22 mouse cellular contexts compared by ENCODE assay signal in genomic region chr10:35235260-35235659, GRCm38 (mm10).
DNase-seq lines count a peak whose midpoint lies in the region; ATAC-seq and TF ChIP-seq lines count a peak whose summit lies in the region.
"Had no signal": no experiment of that assay in that cellular context is flagged by ENCODE, and none has a peak within 500 bp of the region (broad histone marks: within the 10 kb centered on the region; RNA-seq: fewer than 3 reads in every experiment).

No protein-coding gene starts in this region.

- no peak overlapping the region for H3K9ac ChIP-seq in stomach, postnatal 0 days (ENCODE audit: low read length)
- H3K9ac ChIP-seq: embryonic facial prominence, embryonic 12.5 days; forebrain, embryonic 13.5 days; forebrain, embryonic 15.5 days; forebrain, postnatal 0 days had no signal

- TF ChIP-seq EP300 in stomach, postnatal 0 days (optimal IDR thresholded peaks at IDR 0.05): no peak

- H3K4me1 ChIP-seq in stomach, postnatal 0 days (replicated peaks; ENCODE audit: control insufficient read depth, insufficient read depth): no peaks in the 10 kb centered on the region
- H3K4me1 ChIP-seq: embryonic facial prominence, embryonic 12.5 days; forebrain, embryonic 13.5 days; forebrain, embryonic 15.5 days had no signal

- no peak for TF ChIP-seq CTCF in stomach, postnatal 0 days (IDR thresholded peaks at IDR 0.05; ENCODE audit: low read depth)

- H3K4me2 ChIP-seq in stomach, postnatal 0 days (replicated peaks; ENCODE audit: low read depth): no peak overlapping the region
- H3K4me2 ChIP-seq: embryonic facial prominence, embryonic 12.5 days; forebrain, embryonic 13.5 days; forebrain, embryonic 15.5 days had no signal

- no peaks in the 10 kb centered on the region for H3K27me3 ChIP-seq in stomach, postnatal 0 days (ENCODE audit: control insufficient read depth, insufficient read depth, low read length)
- H3K27me3 ChIP-seq: CH12.LX; embryonic facial prominence, embryonic 12.5 days; forebrain, embryonic 13.5 days; forebrain, embryonic 15.5 days; Patski had no signal

- H3K36me3 ChIP-seq in stomach, postnatal 0 days (ENCODE audit: control insufficient read depth, insufficient read depth, low read length): no peaks in the 10 kb centered on the region
- H3K36me3 ChIP-seq: embryonic facial prominence, embryonic 10.5 days; embryonic facial prominence, embryonic 12.5 days; forebrain, embryonic 15.5 days; G1E had no signal

- H3K9me3 ChIP-seq in stomach, postnatal 0 days (ENCODE audit: control insufficient read depth, low read length): no peaks in the 10 kb centered on the region
- H3K9me3 ChIP-seq: embryonic facial prominence, embryonic 10.5 days; embryonic facial prominence, embryonic 12.5 days; forebrain, embryonic 13.5 days; forebrain, embryonic 15.5 days; G1E had no signal

- peak; percentile 9 to 48 for DNase-seq in cerebellum, postnatal 25 days
- no peak for DNase-seq in cerebellum, adult 9-11 months
- peak; percentile 62 to 71 for DNase-seq in gastrocnemius, postnatal 4 days (ENCODE audit: low spot score in 2 of 2)
- no peak for DNase-seq in gastrocnemius, postnatal 25 days
- peak; percentile 25 for DNase-seq in kidney, postnatal 14 days
- DNase-seq in kidney, adult 9 months: no peak
- no peak for DNase-seq in stomach, postnatal 0 days (ENCODE audit: low spot score)
- DNase-seq: adrenal gland, adult 2 months; adrenal gland, postnatal 14 days; cerebellum, adult 11-12 months; cerebellum, adult 2 months; cerebellum, adult 9-10 months; forebrain, postnatal 0 days had no signal

- ATAC-seq in stomach, postnatal 0 days (ENCODE audit: low FRiP score, low TSS enrichment): 0 out of 2 replicates have a peak, but pooled peaks have one; percentile 51
- no peak for ATAC-seq in CD4-positive, CD25-positive, alpha-beta regulatory T cell, adult 4 months
- ATAC-seq: activated CD4-positive, CD25-positive, alpha-beta regulatory T cell, adult 4 months; forebrain, embryonic 13.5 days; forebrain, embryonic 15.5 days; forebrain, postnatal 0 days; Patski had no signal

- no peak overlapping the region for H3K27ac ChIP-seq in stomach, postnatal 0 days (replicated peaks)
- H3K27ac ChIP-seq: embryonic facial prominence, embryonic 10.5 days; embryonic facial prominence, embryonic 12.5 days; forebrain, embryonic 13.5 days; forebrain, embryonic 15.5 days had no signal

- no peak overlapping the region for H3K4me3 ChIP-seq in stomach, postnatal 0 days (ENCODE audit: low read depth, low read length)
- H3K4me3 ChIP-seq: embryonic facial prominence, embryonic 10.5 days; embryonic facial prominence, embryonic 12.5 days; forebrain, embryonic 13.5 days; forebrain, embryonic 15.5 days had no signal

- 88% methylated on average over 2 of the region's 2 CpGs for WGBS in stomach, postnatal 0 days

Comparison
In these comparisons a context has a peak if more than half of its experiments do, and no peak if none do; other contexts are left out.
1. DNase-seq: peak in cerebellum, postnatal 25 days (2 of 2), gastrocnemius, postnatal 4 days (2 of 2) and kidney, postnatal 14 days (single experiment); none in cerebellum, adult 9-11 months (single experiment), gastrocnemius, postnatal 25 days (single experiment), kidney, adult 9 months (single experiment) and stomach, postnatal 0 days (single experiment).